Mouse (Mus musculus): ENCODE results near the gene Pyroxd1.

Pyroxd1 gene

DNA sequence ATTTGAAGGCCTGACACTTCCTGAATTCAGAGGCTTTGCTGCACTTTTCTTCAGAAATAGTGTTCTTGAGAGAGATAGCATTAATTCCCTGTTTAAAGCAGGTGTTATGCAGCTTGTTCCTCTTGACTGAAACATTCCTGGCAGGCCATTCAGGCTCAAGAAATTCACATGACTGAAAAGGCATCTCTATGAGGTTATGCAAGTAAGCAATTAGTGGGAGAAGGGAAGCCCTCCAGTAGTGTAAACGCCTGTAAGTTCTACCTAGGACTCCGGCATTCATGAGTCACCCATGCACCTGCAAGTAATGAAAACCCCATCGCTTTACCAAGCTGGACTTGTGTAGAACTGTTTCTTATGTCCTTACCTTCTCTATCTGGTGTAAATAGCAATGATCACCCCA is 24.1 kb downstream of the Pyroxd1 start:
- no peak for DNase-seq (ENCODE audit: low spot score in 2 of 2)

DNA sequence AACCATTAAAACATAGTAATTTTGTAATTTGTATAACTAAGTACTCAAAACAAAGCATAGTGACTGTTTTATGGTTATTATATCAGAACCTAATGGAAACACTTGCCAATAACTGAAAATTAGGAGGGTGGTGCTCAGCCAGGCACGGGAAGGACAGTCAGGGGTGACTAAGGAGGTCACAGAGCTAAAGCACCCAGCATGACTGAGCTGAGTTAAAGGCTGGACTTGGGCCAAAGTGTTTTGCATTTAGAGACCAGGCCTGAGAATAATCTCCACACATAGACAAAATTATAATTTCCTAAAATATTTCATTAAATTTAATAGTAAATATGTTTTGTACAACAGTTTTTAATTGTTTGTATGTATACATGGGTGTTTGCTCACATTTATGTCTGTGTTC is 31.6 kb downstream of the Pyroxd1 start:
- DNase-seq (ENCODE audit: low spot score in 2 of 2), result no peak

DNA sequence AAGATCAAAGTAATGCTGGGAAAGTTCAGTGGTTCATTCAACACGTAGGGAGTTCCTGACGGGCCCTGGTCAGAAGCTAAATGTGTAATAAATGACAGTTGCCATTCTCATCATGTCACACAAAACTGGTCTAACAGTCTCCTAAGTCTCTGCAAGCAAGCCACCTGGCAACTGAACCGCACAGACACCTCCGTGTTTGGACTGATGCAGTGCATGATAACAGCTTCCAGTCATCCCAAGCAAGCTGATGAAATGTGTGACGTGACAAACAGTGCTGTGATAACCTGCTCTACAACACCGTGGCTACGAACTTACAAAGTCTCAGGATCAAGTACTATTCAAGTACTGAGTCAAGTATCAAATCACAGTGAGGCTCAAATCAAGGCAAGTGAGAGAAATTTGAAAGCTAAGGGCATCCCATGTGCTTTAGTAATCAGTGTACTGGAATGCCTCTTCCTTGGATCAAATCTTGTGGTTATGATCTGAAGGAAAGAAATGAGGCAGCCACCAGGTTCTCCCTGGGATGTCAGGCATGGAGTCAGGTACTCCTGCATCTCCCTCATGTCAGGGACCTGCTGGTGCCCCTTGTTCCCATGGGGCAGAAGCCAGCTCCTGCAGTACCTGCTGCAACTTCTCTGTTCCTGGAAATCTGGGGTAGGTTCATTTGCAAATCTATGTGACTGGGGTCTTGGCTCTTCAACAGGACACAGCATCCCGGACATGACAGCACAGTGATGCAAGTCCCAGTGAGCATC is 33.3 kb downstream of the Pyroxd1 start:
- DNase-seq (ENCODE audit: low spot score in 2 of 2), result no peak

DNA sequence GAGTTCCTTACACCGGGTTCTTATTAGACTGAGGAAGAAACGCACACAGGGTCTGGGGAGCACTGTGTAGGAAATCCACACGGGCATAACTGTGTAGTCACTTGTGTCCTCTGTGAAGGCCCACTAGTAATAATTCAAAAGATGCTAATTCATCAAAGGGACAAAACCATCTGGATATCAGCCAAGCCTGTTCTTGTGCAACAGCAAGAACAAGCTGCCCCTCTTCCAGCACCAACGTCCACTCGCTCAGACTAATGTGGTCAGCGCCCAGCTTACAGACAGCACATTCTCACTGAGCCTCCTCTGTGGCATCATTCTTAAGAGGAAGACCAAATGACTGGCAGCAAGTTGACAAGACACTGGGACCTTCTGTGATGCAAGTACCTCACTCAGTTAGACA is 34.5 kb downstream of the Pyroxd1 start:
- DNase-seq (ENCODE audit: low spot score in 2 of 2), result no peak

DNA sequence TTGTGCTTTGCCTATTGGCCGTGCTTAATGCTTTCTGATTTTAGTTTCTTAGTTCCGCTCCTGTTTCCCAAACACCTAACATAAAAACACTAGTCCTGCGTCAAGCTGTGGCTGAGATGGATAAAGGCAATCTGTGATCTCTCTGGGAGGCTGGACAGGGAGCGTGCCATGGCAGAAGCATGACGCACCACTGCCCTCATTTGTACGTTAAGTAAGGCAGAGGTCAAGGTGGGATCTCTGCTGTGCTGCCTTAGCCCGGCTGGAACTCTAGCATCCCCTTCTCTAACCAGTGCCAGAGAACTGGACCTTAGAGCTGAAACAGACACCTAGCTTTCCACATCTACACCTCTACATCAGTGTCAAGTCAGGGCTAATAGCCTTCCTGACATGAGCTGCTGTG is 36.2 kb downstream of the Pyroxd1 start:
- no peak for DNase-seq (ENCODE audit: low spot score in 2 of 2)

DNA sequence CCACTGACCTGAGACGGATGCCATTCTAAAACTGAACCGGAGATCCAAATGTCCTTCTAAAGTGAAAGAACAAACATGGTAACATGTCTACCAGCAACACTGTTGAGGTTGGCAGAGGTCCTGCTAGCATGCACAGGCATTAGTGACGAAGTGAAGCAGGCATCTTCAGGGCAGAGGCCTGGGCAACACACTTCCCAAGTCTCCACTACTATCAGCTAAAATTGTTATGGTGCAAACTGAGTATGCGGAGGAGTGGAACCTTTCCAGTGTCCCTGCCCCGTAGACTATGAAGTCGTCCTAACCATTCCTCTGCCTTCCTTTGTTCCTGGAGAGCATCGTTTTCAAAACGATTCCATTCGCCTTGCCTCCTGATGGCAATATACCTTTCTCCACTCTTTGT is 39.1 kb downstream of the Pyroxd1 start:
- DNase-seq (ENCODE audit: low spot score in 2 of 2), result no peak

DNA sequence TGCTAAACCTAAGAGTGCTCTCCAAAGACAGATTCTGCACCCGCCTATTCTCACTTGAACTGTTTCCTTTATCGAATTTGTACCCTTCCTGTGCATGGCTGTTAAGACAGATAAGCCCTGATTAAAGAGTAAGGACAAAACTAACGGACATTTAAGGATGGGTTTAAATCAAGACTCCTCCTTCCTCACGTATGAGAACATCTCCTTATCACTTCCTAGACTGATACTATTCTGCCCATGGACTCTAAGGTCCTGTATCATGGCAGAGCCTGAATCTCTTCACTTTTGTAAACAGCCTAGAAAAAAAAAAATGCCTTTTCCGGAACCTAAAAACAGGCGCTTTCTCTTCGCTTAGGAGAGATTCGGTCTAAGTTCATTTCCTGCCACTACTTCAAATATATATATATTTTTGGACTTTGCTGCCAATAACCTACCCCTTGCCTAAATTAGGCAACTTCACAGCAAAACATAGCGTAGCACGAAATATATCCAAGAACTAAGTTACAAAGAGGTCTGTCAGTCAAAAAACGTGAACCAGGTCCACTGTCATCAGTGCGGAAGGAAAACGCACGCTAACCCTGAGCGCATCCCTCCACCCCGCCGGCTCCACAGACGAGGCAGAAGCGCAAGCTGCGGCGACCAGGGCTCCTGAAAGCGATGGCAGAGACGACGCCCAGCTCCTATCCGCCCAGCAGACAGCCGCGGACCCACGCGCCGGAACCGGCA is 41.0 kb downstream of the Pyroxd1 start:
- no peak for DNase-seq (ENCODE audit: low spot score in 2 of 2)

DNA sequence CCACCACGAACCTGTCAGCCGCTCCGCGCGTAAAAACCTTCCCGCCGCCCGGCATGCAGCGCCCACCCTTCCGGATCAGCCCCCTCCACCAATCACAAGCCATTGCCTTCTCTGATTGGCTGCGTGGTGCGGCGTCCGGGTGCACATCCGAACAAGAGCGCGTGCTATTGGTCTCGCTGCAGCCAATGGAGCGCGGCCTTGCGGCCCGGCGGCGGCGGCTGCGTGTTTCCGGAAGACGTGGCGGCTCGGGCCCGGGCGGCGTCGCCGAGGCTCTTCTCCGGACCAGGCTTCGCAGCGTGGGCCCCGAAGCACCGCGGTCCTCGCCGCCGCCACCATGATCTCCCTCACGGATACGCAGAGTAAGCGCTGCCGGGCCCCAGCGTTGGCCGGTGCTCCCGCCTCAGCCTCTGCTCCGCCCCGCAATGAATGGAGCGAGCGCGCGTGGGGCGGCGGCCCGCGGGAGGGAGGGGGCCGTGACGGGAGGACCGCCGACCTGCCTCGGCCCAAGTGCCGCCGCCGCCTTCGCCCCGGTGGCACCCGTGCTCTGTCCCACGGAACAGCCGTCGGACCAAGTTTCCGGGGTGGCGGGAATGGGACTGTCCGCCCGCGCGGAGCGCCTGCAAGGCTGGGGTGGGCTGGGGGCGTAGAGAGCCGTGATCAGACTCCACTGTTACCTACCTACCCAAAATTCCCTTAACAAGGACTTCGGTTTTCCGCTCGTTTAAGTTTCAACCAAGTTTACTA is 41.7 kb downstream of the Pyroxd1 start, which contains the start of the genes Recql and Golt1b:
Gene Recql (minus strand): TSS at position 77 of the 744 bp plus-strand sequence.
Gene Golt1b (plus strand): TSS at position 211 of the 744 bp plus-strand sequence.
- DNase-seq (ENCODE audit: low spot score in 2 of 2), result peak; percentile 93 to 96

DNA sequence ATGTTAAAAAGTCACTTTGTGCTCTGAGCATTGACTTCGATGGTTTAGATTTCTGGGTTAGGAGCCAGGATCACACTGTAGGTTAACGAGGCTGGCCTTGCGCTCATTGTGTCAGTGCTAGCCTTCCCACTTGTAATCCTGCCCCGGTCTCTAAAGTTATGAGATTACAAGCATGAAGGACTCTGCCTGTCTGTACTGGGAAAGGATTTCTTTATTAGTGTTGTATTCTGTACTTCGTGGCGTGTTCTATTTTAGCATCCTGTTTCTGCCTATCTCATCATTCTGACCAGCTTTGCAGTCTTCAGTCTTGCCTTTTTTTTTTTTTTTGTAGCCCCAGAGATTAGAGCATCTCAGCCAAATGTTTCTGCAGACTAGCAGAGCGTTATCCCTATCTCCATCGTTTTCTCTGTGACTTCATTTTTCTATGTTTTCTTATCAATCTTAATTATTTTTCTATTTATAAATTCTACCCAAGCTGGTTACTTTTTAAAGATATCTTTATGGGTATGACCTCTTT is 42.4 kb downstream of the Pyroxd1 start:
- no peak for DNase-seq (ENCODE audit: low spot score in 2 of 2)

DNA sequence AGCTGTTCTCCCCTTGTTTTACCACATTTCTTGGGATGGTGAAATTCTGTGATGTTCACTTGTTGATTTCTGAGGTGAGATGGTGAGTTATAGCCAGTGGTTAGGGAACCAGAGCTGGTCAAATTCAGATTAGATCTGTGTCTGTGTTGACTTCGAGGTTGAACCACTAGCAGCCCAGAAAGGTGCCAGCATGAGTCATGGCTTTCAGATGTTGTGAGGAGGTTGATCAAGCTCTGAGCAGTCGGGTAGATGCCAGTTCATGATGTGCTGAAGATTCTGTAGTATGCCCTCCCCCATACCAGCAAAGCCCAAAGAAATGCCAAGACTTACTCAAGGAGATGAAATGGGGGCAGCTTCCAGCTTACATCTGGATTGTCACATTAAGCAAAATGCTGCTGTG is 43.6 kb downstream of the Pyroxd1 start:
- no peak for DNase-seq (ENCODE audit: low spot score in 2 of 2)

DNA sequence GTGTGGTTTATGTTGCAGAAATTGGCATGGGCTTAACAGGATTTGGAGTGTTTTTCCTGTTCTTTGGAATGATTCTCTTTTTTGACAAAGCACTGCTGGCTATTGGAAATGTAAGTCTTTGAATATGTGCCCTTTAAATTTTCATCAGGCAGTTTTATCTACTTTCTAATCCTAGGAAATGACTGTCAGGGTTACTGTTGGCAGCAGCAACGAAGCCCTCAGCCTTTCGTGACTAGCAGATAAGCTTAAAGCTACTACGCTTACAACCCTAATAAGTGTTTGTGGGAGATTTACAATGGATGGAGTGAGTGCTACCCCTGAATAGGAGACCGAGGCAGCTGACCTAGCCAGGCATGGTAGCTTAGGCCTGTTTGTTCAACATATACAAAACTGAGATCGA is 46.9 kb downstream of the Pyroxd1 start:
- DNase-seq (ENCODE audit: low spot score in 2 of 2), result no peak

DNA sequence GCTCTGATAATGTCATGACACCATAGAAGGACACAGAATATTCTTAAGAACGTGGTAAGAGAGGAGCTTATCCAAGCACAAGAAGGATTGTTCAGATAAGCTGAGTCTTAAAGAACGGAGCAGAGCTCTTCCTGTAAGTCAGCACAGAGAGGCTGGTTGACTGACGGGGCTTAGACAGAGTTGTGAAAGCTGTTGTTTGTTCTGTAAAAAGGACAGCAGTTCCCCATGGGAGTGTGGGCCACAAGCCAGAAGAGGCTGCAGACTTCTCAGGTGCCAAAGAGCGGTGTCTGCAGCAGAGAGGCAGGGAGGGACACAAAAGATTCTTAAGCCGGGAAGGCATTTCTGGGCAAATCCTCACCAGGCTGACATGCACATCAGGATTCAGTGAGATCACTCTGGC is 49.2 kb downstream of the Pyroxd1 start:
- DNase-seq (ENCODE audit: low spot score in 2 of 2), result no peak

DNA sequence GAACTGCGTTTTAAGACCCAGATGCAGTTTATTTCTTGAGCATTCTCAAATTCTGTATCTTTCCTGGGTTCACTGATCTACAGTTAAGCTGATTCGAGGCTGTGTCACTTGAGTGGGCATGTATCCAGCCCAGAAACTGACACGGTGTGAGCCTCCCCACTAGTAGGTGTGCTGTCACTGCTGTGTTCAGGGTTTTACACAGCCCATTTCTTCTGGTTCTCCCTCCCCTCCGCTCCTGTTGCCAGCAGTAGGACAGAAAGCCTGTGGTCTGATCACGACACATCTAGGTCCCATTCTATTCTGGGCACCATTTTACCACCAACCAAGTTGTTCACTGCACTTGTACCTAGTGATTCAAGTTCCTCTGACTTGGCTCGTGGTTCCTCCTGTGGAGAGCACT is 50.3 kb downstream of the Pyroxd1 start:
- no peak for DNase-seq (ENCODE audit: low spot score in 2 of 2)

DNA sequence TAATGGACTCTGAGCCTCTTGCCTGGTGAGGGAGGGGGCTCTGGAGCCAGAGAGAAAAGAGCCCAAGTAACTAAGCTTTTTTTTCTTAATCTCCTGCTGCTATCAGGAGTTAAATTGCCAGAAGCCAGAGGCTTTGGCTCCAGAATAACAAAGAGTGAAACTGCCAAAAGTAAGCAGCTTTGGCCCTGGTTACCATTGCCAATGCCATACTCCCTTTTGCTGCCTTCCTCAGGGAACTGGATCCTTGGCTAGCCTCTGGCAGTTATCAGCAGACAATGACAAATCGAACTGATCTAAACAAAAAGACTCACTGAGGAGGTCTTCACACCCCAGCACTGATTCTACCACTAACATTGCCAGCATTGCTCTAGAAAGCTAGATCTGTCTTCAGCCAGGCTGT is 65.7 kb downstream of the Pyroxd1 start:
- DNase-seq (ENCODE audit: low spot score in 2 of 2), result peak in 1 of 2 experiments; percentile 24

Measured in spleen, postnatal 4 days (tissue).